Mouse (Mus musculus) monocyte, adult 5-6 weeks (primary cell): ENCODE measurements around the gene Gm45015. TPM values are rescaled to one million over a fixed set of nuclear protein-coding genes. Genes with fewer than 3 reads are reported as not detected.
"Not testable (repeated sequence)": the region's sequence is repeated elsewhere in the genome, so short reads cannot be mapped to it uniquely, and the experiment has no call there.

ENCODE experiments used
- ATAC-seq: fragments of 153-309, 156-312 bp; replicated peaks from 2 replicates; pipeline ENCODE4 v1.8.0; 2017; ENCODE audit warnings: mild to moderate bottlenecking; ENCODE audit not compliant: low TSS enrichment, insufficient number of reproducible peaks, severe bottlenecking, poor library complexity, low FRiP score
- total RNA-seq: library from RNA; stranded (forward); fragments of 200-1000, 200-491, 200-594 nt; gene quantifications from 3 replicates; pipeline ENCODE4 v1.2.3, GENCODE M21; 2017

Gm45015 gene
- total RNA-seq = not detected in 3 replicates

- ATAC-seq = no peak
Measured at GRCm38 (mm10) chrX:73336740-73337139, at the start of gene Gm45015. Gene Gm45015 (minus strand): TSS chrX:73336840.

- no peak for ATAC-seq
Measured at GRCm38 (mm10) chrX:73384924-73385323, 48.3 kb upstream of the Gm45015 start.

- no peak for ATAC-seq
Measured at GRCm38 (mm10) chrX:73384419-73384818, 47.8 kb upstream of the Gm45015 start.

DNA sequence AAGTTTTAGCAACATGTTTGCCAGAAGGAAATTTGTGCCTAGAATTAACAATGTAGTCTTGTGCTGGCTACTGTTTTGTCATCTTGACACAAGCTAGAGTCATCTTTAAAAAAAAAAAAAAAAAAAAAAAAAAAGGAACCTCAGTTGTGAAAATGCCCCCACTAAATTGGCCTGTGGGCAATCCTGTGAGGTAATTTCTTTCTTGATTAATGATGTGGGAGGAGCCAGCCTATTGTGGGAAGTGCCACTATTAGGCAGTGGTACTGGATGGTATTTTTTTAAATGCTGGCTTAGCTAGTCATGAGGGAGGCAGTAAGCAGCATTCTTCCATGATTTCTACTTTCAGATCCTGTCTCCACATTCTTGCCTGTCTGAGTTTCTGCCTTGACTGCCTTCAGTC, 26.7 kb upstream of the Gm45015 start:
- ATAC-seq = no peak

DNA sequence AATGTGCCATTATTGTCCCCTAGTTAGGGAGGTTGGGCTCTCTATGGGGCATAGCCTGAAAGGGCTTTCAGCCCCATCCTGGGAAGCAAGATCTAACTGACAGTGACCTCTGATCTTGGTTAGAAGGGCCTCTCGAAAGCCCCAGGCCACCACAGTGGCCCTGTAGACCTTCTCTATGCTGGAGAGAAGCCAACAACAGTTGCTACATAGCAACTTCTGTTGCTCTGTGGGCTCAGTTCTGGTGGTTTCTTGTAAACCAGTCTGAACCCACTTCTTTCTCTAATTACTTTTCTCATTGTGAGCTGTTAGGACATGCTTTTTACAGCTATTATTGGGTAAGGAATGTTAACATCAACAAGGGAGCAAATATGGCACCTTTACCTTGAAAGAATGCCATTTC, 20.1 kb upstream of the Gm45015 start:
- no peak for ATAC-seq

- no peak for ATAC-seq
Measured at GRCm38 (mm10) chrX:73356163-73356562, 19.5 kb upstream of the Gm45015 start.

DNA sequence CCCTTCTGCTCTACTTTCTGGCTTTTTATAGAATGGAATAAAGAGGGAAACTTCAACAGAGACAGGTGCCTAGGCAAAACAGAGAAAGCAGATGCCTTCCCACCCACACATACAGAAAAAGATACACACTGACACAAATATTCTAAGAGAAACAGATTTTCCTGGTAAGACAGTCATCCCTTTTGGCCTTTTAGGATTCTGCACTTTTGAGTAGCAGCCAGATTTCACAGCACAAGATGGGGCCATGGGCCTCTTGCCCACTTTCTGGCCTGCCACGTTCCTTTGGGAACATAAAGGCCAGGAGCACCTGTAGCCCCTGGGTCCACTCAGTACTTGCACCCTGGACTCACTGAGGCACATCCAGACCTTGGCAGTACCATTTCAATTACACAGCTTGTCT, 7.7 kb upstream of the Gm45015 start:
- no peak for ATAC-seq

GRCm38 (mm10) chrX:73343802-73344201, 7.2 kb upstream of the Gm45015 start:
- no peak for ATAC-seq

GRCm38 (mm10) chrX:73342941-73343735, 6.5 kb upstream of the Gm45015 start:
- no peak for ATAC-seq

GRCm38 (mm10) chrX:73342483-73342895, 5.8 kb upstream of the Gm45015 start, which contains the start of gene Zfp275:
Gene Zfp275 (plus strand): TSS chrX:73342621.
- ATAC-seq = no peak

DNA sequence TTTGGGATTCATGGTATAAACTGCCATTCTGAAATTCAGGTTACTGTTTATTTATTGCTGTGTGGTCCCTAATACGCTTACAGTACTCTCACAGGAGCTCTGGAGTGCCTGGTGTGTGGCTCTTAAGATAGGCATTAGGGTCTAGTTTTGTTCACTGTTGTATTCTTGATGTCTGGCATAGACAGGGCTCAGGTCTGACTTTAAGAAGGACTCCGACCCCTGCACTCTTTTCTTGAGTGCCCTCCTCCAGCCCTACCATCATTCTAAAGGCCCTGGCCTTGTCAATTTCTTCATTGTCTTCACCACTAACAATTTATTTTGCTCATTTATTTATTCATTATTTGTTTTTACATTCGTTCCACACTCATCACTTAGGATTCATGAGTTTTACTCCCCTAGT, 5.4 kb upstream of the Gm45015 start:
- no peak for ATAC-seq

- ATAC-seq = no peak
Measured at GRCm38 (mm10) chrX:73341473-73341872, 4.8 kb upstream of the Gm45015 start.

DNA sequence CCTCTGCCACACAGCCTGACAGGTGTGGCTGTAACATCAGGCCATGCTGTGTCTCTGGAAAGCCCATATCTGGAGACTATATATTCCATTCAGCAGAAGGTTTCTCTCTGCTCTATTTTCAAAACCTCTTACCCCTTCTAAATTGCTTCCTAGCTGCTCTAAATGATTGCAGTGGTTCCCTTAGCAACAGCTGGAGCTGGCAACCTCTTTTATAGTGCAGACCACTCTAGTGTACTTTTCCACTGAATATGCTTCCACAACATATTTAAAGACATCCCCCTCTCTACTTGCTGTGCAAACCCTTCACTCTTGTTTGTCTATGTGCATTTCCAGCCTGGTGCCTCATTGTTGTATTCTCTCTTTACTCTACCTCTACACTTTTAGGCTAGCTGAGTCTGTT, 3.1 kb downstream of the Gm45015 start:
- ATAC-seq = no peak

DNA sequence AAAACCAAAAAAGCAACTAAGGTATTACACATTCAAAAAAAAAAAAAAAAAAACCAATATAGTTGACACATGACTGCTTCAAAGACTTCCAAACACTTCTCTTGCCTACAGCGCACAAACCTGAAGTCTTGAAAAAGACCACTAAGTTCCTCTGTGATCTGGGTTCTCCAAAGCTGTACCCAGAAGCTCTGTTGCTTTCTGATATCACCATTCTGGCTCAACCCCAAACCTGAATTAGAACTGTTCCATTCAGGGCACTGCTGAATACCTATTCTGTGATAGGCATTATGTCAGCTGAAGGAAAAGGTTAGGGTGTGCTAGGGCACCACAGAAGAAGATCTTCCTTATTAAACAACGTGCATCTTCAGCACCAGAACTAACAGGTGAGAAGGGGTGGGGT, 9.4 kb downstream of the Gm45015 start:
- no peak for ATAC-seq

DNA sequence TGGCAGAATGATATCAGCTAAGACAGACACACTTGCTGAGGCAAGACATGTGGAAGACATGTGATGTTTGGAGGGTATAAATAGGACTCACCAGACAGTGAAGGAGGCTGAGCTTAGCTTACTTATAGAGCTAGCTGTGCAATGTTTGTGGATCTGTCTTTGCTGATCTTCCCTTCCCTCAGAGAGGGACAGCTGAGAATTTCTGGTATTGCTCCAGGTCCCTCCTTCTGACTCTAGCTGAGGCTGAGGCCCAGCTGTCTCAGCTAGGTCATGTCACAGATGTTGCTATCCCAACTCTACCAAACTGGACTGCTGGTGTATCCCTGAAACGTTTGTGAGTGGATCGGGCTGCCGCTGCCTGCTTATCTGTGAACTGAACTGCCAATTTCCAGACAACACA, 15.6 kb downstream of the Gm45015 start:
- ATAC-seq = no peak

GRCm38 (mm10) chrX:73312522-73312921, 24.1 kb downstream of the Gm45015 start:
- ATAC-seq = no peak

DNA sequence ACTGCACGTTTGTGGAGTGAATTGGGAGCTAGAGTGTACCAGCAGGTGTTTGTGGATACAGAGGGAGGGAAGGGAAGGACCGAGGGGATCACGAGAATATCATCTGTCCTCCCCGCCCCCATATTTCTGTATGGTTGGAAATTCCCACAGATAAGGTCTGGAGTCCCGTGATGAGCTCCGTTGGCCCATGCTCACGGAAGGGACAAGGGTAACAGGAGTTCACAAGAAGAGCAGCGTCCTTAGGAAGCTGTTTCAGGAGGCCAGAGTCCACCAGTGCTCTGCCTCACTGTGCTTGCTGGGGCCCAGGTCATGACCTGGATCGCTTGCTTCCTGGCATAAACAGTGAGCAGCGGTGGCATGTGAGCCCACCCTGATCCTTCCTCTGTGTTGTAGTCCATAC, 40.9 kb downstream of the Gm45015 start:
- not testable (repeated sequence) for ATAC-seq

DNA sequence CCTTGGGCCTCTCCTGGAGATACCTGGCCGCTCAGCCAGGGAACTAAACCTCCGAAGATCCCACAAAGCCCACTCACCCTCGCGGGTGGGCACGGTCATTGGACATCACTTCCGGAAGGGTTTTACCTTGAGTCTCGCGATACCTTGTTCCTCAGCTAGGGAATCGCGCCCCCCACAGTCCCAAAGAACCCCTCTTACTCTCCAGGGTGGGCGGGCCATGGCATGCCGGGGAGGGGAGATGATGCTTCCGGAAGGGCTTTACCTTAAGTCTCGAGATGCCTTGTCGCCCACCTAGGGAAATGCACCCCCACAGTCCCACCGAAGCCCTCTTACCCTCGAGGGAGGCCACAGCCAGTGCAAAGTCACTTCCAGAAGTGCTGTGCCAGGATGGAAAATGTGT, 43.8 kb downstream of the Gm45015 start, which contains the start of the genes Xlr5a and Xlr5c:
Gene Xlr5a (minus strand): TSS at position 101 of the 400 bp plus-strand sequence.
Gene Xlr5c (minus strand): TSS at position 101 of the 400 bp plus-strand sequence.
- not testable (repeated sequence) for ATAC-seq
